ENCODE assay signal across 17 mouse cellular contexts in the genomic region with DNA sequence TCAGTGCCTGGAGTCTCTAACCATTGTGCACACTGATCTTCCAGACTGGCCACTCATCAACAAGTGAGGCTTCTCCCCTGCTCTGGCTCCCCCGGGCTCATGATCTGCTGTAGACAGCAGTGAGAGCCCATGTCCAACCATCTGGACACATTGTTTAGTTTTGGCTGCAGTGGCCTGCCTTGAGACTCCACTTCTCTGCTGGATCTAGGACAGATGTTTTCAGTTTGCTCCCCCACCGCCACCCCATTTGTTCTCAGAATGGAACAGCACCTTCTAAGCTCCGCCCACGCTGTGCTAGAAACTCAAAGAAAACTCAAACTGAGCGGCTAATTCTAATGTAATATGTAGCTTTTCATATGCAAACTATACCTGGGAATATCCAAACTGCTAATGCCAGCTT.
DNase-seq lines count a peak whose midpoint lies in the region; ATAC-seq lines count a peak whose summit lies in the region.
"Had no signal": no experiment of that assay in that cellular context is flagged by ENCODE, and none has a peak within 500 bp of the region (broad histone marks: within the 10 kb centered on the region; RNA-seq: fewer than 3 reads in every experiment).

No protein-coding gene starts in this region.

- H3K4me3 ChIP-seq in neural tube, embryonic 15.5 days (replicated peaks), result no peak overlapping the region
- H3K4me3 ChIP-seq: embryonic facial prominence, embryonic 15.5 days; gastrocnemius, adult 2 months; liver, embryonic 12.5 days; midbrain, embryonic 13.5 days had no signal

- DNase-seq in neural tube, embryonic 10.5 days (ENCODE audit: extremely low spot score, low spot score), result peak; percentile 15
- DNase-seq in embryo, embryonic 10.5 days (ENCODE audit: low spot score), result peak; percentile 22
- DNase-seq in frontal cortex, postnatal 10 days (ENCODE audit: low spot score in 2 of 2), result peak; percentile 6
- peak; percentile 6 for DNase-seq in right cerebral cortex, postnatal 25 days
- no peak for DNase-seq in urinary bladder, postnatal 25 days (ENCODE audit: low spot score)
- DNase-seq: adrenal gland, postnatal 14 days; cerebellum, adult 8-10 months; gastrocnemius, adult 2 months; heart, postnatal 14 days; kidney, adult 8-10 months had no signal

- ATAC-seq in neural tube, embryonic 15.5 days (ENCODE audit: low FRiP score), result no peak
- no peak for ATAC-seq in activated CD4-positive, CD25-positive, alpha-beta regulatory T cell, adult 4 months
- no peak for ATAC-seq in granulocyte monocyte progenitor cell, adult 5-6 weeks (replicated peaks; ENCODE audit: poor library complexity, severe bottlenecking)
- ATAC-seq: liver, embryonic 12.5 days; lung, postnatal 0 days; midbrain, embryonic 13.5 days had no signal

- no peaks in the 10 kb centered on the region for H3K27me3 ChIP-seq in neural tube, embryonic 15.5 days (replicated peaks)
- H3K27me3 ChIP-seq: embryonic facial prominence, embryonic 15.5 days; liver, embryonic 12.5 days; midbrain, embryonic 13.5 days had no signal

- WGBS in neural tube, embryonic 15.5 days, result 76% methylated on average over 5 of the region's 5 CpGs

- H3K36me3 ChIP-seq in neural tube, embryonic 15.5 days, result no peaks in the 10 kb centered on the region
- H3K36me3 ChIP-seq: embryonic facial prominence, embryonic 15.5 days; liver, embryonic 12.5 days; midbrain, embryonic 13.5 days had no signal

- H3K4me1 ChIP-seq in neural tube, embryonic 15.5 days, result no peaks in the 10 kb centered on the region
- H3K4me1 ChIP-seq: embryonic facial prominence, embryonic 15.5 days; liver, embryonic 12.5 days; midbrain, embryonic 13.5 days had no signal

- no peak overlapping the region for H3K4me2 ChIP-seq in neural tube, embryonic 15.5 days
- H3K4me2 ChIP-seq: embryonic facial prominence, embryonic 15.5 days; liver, embryonic 12.5 days; midbrain, embryonic 13.5 days had no signal

- no peak overlapping the region for H3K9ac ChIP-seq in neural tube, embryonic 15.5 days (replicated peaks)
- H3K9ac ChIP-seq: embryonic facial prominence, embryonic 15.5 days; liver, embryonic 12.5 days; midbrain, embryonic 13.5 days had no signal

- H3K9me3 ChIP-seq in neural tube, embryonic 15.5 days (replicated peaks), result no peaks in the 10 kb centered on the region
- H3K9me3 ChIP-seq: embryonic facial prominence, embryonic 15.5 days; liver, embryonic 12.5 days; midbrain, embryonic 13.5 days had no signal

- no peak overlapping the region for H3K27ac ChIP-seq in neural tube, embryonic 15.5 days (replicated peaks)
- H3K27ac ChIP-seq: embryonic facial prominence, embryonic 15.5 days; gastrocnemius, adult 2 months; liver, embryonic 12.5 days; midbrain, embryonic 13.5 days had no signal
